Comparison of ENCODE assay signal across 8 mouse cellular contexts in the genomic region with DNA sequence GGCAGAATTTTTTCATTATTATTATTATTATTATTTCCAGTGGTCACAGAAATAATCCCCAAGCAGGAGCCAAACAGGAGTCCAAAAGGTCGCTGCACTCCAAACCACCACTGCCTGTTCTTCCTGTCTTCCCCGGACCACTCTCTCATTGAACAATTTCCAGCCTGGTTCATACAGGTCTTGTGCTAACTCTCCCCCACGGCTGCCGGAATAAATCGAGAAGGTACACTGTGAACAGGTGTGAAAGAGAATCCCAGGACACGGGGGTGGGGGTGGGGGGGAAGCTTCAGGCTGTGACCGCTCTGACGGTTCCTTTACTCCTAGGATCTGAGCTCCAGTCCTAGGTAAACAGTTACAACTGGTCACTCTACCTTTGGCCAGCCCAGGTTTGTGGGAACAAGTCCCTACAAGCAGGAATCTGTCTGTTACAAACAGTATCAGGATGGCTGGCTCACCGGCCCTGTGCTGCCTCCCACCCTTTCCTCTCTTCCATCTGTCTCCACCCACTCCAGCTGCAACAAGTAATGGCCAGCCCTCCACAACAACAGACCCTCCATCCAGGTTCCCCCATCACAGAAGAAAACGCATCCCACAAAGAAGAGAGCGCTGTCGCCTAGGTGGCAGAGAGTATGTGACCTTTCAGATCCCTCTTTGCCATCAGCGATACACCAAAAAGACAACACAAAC.
A peak's percentile ranks its signal among the peaks of the same experiment; 100 is the strongest.
DNase-seq lines count a peak whose midpoint lies in the region; ATAC-seq and TF ChIP-seq lines count a peak whose summit lies in the region.

No protein-coding gene starts in this region.

- no peak for ATAC-seq in lung, embryonic 16.5 days (ENCODE audit: low read depth)
- peak; percentile 55 for ATAC-seq in kidney, postnatal 0 days (replicated peaks; ENCODE audit: low FRiP score, low read depth)
- no peak for ATAC-seq in neural tube, embryonic 15.5 days (ENCODE audit: low FRiP score)

- peaks cover 59% of the 10 kb centered on the region for H3K4me1 ChIP-seq in lung, embryonic 16.5 days (replicated peaks; ENCODE audit: control insufficient read depth, insufficient read depth, low read length)
- H3K4me1 ChIP-seq in lung, adult 2 months (ENCODE audit: control insufficient read depth, insufficient read depth, low read length), result peaks cover 22% of the 10 kb centered on the region
- H3K4me1 ChIP-seq in embryonic fibroblast, embryonic 13.5 days (ENCODE audit: control insufficient read depth, insufficient read depth, low read length), result peaks cover 15% of the 10 kb centered on the region
- peaks cover 61% of the 10 kb centered on the region for H3K4me1 ChIP-seq in kidney, postnatal 0 days (replicated peaks; ENCODE audit: insufficient read depth, low read length)
- peaks cover 82% of the 10 kb centered on the region for H3K4me1 ChIP-seq in neural tube, embryonic 15.5 days

- no peaks in the 10 kb centered on the region for H3K9me3 ChIP-seq in lung, embryonic 16.5 days (ENCODE audit: control insufficient read depth, low read length)
- no peaks in the 10 kb centered on the region for H3K9me3 ChIP-seq in kidney, postnatal 0 days (replicated peaks; ENCODE audit: low read length)
- no peaks in the 10 kb centered on the region for H3K9me3 ChIP-seq in neural tube, embryonic 15.5 days (replicated peaks)

- DNase-seq in lung, adult 2 months, result no peak
- DNase-seq in kidney, postnatal 0 days (ENCODE audit: low spot score), result peak; percentile 59
- no peak for DNase-seq in cerebellum, postnatal 10 days
- DNase-seq in retina, embryonic 14.5 days (ENCODE audit: low spot score), result no peak
- no peak for DNase-seq in thymus, postnatal 36 days

- 24% methylated on average over 13 of the region's 13 CpGs for WGBS in lung, embryonic 16.5 days
- 41% methylated on average over 13 of the region's 13 CpGs for WGBS in lung, adult 2 months
- WGBS in kidney, postnatal 0 days, result 15% methylated on average over 13 of the region's 13 CpGs
- 17% methylated on average over 13 of the region's 13 CpGs for WGBS in neural tube, embryonic 15.5 days

- no peak overlapping the region for H3K4me3 ChIP-seq in lung, embryonic 16.5 days (ENCODE audit: low read length)
- no peak overlapping the region for H3K4me3 ChIP-seq in lung, adult 2 months (replicated peaks; ENCODE audit: extremely low read depth, low read depth, low read length)
- H3K4me3 ChIP-seq in embryonic fibroblast, embryonic 13.5 days (ENCODE audit: insufficient read depth, low read length), result no peak overlapping the region
- H3K4me3 ChIP-seq in kidney, postnatal 0 days (replicated peaks; ENCODE audit: low read depth, low read length), result no peak overlapping the region
- no peak overlapping the region for H3K4me3 ChIP-seq in neural tube, embryonic 15.5 days (replicated peaks)

- H3K36me3 ChIP-seq in lung, embryonic 16.5 days (ENCODE audit: control insufficient read depth, insufficient read depth, low read length), result 0 out of 2 replicates have a peak, but pooled peaks cover 2% of the 10 kb centered on the region
- no peaks in the 10 kb centered on the region for H3K36me3 ChIP-seq in kidney, postnatal 0 days (ENCODE audit: insufficient read depth, low read length)
- H3K36me3 ChIP-seq in neural tube, embryonic 15.5 days, result no peaks in the 10 kb centered on the region

- peak overlapping the region; percentile 65 for H3K27ac ChIP-seq in lung, embryonic 16.5 days (ENCODE audit: low read length)
- peak overlapping the region; percentile 60 for H3K27ac ChIP-seq in embryonic fibroblast, embryonic 13.5 days (ENCODE audit: insufficient read depth, low read length)
- H3K27ac ChIP-seq in kidney, postnatal 0 days, result peak overlapping the region; percentile 88
- peak overlapping the region; percentile 77 for H3K27ac ChIP-seq in neural tube, embryonic 15.5 days (replicated peaks)

- H3K4me2 ChIP-seq in lung, embryonic 16.5 days (ENCODE audit: low read depth, low read length), result peak overlapping the region; percentile 34
- peak overlapping the region; percentile 27 for H3K4me2 ChIP-seq in kidney, postnatal 0 days (ENCODE audit: low read length)
- peak overlapping the region; percentile 31 for H3K4me2 ChIP-seq in neural tube, embryonic 15.5 days

- H3K9ac ChIP-seq in lung, embryonic 16.5 days (ENCODE audit: low read length), result peak overlapping the region; percentile 9; the same call in 1 of the 2 replicates
- 0 out of 2 replicates have a peak overlapping the region, but pooled peaks have one; percentile 28 for H3K9ac ChIP-seq in kidney, postnatal 0 days (ENCODE audit: low read depth, low read length)
- H3K9ac ChIP-seq in neural tube, embryonic 15.5 days (replicated peaks), result no peak overlapping the region

- H3K27me3 ChIP-seq in lung, embryonic 16.5 days (ENCODE audit: control insufficient read depth, insufficient read depth, low read depth, low read length), result no peaks in the 10 kb centered on the region
- H3K27me3 ChIP-seq in kidney, postnatal 0 days (ENCODE audit: insufficient read depth, low read length), result no peaks in the 10 kb centered on the region
- H3K27me3 ChIP-seq in neural tube, embryonic 15.5 days (replicated peaks), result no peaks in the 10 kb centered on the region

- no peak for TF ChIP-seq CTCF in lung, adult 2 months (IDR thresholded peaks at IDR 0.05; ENCODE audit: insufficient read depth, low read length)
- TF ChIP-seq CTCF in embryonic fibroblast, embryonic 13.5 days (IDR thresholded peaks at IDR 0.05; ENCODE audit: borderline replicate concordance, insufficient read depth, low read length), result no peak
- no peak for TF ChIP-seq CTCF in kidney, postnatal 0 days (IDR thresholded peaks at IDR 0.05; ENCODE audit: low read depth)

- no peak for TF ChIP-seq POLR2A in lung, adult 2 months (IDR thresholded peaks at IDR 0.05; ENCODE audit: borderline replicate concordance, extremely low read depth, low read depth, low read length)
- TF ChIP-seq POLR2A in embryonic fibroblast, embryonic 13.5 days (IDR thresholded peaks at IDR 0.05; ENCODE audit: low read depth, low read length), result no peak
